In the genomic region with DNA sequence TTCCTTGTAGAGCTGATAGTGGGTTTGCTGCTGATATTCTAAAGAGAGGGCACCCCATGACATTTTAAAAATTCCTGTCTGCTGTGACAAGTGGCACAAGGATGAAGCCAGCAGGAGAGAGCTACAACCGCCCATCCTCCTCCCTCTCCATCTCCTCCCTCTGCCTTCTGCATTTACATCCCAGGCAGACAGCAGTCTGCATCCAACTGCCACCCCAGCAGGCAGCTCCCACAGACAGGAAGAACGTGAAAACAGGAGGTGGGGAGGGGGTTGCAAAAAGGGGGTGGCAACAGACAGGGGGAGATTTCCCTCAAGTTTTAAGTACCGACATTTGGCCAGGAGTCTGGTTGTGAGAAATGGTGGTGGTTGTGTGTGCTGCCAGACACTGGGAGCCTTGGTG, we compare ENCODE assay signal across 10 mouse cellular contexts.
DNase-seq lines count a peak whose midpoint lies in the region; ATAC-seq lines count a peak whose summit lies in the region.
"Had no signal": no experiment of that assay in that cellular context is flagged by ENCODE, and none has a peak within 500 bp of the region (broad histone marks: within the 10 kb centered on the region; RNA-seq: fewer than 3 reads in every experiment).

No protein-coding gene starts in this region.

- peak; percentile 89 for ATAC-seq in forebrain, embryonic 15.5 days (replicated peaks)

- DNase-seq in left cerebral cortex, postnatal 25 days (ENCODE audit: low spot score in 2 of 2) = peak; percentile 47 to 86
- DNase-seq in left cerebral cortex, adult 11 months (ENCODE audit: low spot score) = no peak
- peak; percentile 47 to 68 for DNase-seq in left cerebral cortex, postnatal 36 days (ENCODE audit: low spot score in 2 of 2)
- peak; percentile 59 for DNase-seq in right cerebral cortex, postnatal 25 days
- no peak for DNase-seq in kidney, postnatal 10 days
- DNase-seq in ovary, postnatal 10 days (ENCODE audit: low spot score) = no peak
- DNase-seq in heart, postnatal 10 days = no peak
- DNase-seq: lung, postnatal 4 days had no signal

- 12% methylated on average over 3 of the region's 3 CpGs for WGBS in forebrain, embryonic 15.5 days

- H3K4me1 ChIP-seq in forebrain, embryonic 15.5 days = peaks cover 51% of the 10 kb centered on the region
- H3K4me1 ChIP-seq: heart, embryonic 15.5 days had no signal

- H3K27ac ChIP-seq in forebrain, embryonic 15.5 days (replicated peaks) = peak overlapping the region; percentile 92
- H3K27ac ChIP-seq: heart, embryonic 15.5 days had no signal

- H3K4me2 ChIP-seq in forebrain, embryonic 15.5 days (replicated peaks) = no peak overlapping the region
- H3K4me2 ChIP-seq: heart, embryonic 15.5 days had no signal

- no peaks in the 10 kb centered on the region for H3K27me3 ChIP-seq in forebrain, embryonic 15.5 days
- H3K27me3 ChIP-seq: heart, embryonic 15.5 days had no signal

- peaks cover 5% of the 10 kb centered on the region; the same call in 1 of the 2 replicates for H3K36me3 ChIP-seq in forebrain, embryonic 15.5 days
- H3K36me3 ChIP-seq: heart, embryonic 15.5 days had no signal

- intact Hi-C loops in left cerebral cortex, postnatal 25 days (cut with DNase I) = loop anchor here (5.0 kb wide), 1 partner anchor 83 kb away; the partner anchor contains the start of gene Nfasc
- intact Hi-C loops in left cerebral cortex, postnatal 36 days (cut with DNase I) = loop anchor here (5.0 to 10.0 kb wide), 2 partner anchors 58 to 85 kb away; partner anchors contain the start of gene Nfasc
- intact Hi-C loops in heart, postnatal 10 days (cut with DNase I) = no loop called here

- H3K9me3 ChIP-seq in forebrain, embryonic 15.5 days = no peaks in the 10 kb centered on the region
- H3K9me3 ChIP-seq: heart, embryonic 15.5 days had no signal

- H3K4me3 ChIP-seq in forebrain, embryonic 15.5 days = no peak overlapping the region
- H3K4me3 ChIP-seq: heart, embryonic 15.5 days had no signal

- H3K9ac ChIP-seq in forebrain, embryonic 15.5 days (replicated peaks) = no peak overlapping the region
- H3K9ac ChIP-seq: heart, embryonic 15.5 days had no signal

Comparison
In these comparisons a context has a peak if more than half of its experiments do, and no peak if none do; other contexts are left out.
1. DNase-seq: peak in left cerebral cortex, postnatal 25 days (2 of 2), left cerebral cortex, postnatal 36 days (2 of 2) and right cerebral cortex, postnatal 25 days (single experiment); none in left cerebral cortex, adult 11 months (single experiment), kidney, postnatal 10 days (single experiment), ovary, postnatal 10 days (single experiment) and heart, postnatal 10 days (0 of 2).